Mouse (Mus musculus): ENCODE results near the gene Samd13. TPM values are rescaled to one million over a fixed set of nuclear protein-coding genes. Genes with fewer than 3 reads are reported as not detected.

Gene Samd13
- not detected in 2 replicates for total RNA-seq (2023)

DNA sequence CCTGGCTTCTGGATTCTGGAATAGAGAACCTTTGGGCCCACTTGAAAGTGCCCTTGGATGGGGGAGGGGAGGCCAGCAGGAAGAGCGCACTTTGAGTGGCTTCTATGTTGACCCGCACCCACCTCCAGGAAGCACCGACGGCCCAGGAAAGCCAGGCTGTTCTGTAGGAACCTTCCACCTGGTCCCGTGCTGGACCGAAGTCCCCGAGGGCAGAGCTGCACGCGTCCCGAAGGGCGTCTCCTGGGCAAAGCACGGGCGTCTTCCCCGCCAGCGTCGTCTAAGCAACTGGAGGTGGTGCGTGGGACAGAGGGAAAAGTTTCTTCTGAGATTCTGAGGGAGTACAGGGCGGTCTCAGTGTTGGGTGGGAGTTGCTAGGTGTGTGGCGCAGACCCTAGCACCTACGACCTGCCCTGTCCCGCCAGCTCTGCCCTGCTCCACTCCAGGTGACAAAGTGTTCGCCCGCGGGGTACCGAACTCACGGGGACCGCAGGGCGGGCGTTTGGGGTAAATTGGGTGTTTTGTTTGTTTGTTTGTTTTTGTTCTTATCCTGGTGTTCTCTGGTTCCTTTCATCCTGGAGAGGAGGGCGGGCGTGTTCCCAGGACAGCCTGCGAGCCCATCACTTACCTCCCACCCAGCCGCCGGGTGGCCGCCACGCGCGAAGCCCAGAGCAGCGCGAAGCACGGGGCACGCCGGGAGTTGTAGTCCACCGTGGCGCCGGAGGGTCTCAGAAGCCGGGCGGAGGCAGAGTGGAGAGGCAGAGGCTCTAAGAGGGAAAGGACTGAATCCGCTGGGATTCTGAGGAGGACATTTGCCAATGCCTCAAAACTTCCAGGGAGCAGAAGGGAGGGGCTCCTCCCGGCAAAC, at the start of gene Samd13:
Gene Samd13, minus strand, starts transcription at position 782 of the 865 bp plus-strand sequence.

GRCm38 (mm10) chr3:146651217-146651616, 34.2 kb downstream of the Samd13 start, which contains the start of gene 4930503B20Rik:
4930503B20Rik (minus strand) TSS chr3:146651317.

DNA sequence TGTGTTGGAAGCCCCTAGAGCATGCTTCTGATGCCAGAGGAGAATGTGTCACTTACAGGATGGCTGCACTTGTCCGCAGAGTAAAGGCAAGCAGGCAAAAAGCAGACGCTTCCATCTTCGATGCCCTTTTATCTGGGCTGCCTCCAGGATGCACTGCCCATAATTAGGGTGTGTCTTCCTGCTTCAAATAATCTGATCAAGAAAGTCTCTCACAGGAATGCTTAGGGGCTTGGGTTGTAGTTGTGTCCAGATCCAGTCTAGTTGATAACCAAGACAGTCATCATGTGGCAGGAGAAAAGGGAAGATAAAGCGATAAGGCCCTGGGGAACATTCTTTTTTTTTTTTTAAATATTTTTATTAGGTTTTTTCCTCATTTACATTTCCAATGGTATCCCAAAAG, 69.9 kb downstream of the Samd13 start, which contains the start of gene Dnase2b:
Gene Dnase2b, minus strand, starts transcription at position 101 of the 400 bp plus-strand sequence.

Other genes starting within 250 kb of the Samd13 start
- gene Ctbs, start 235.8 kb downstream of the Samd13 start, total RNA-seq (2023) = 22.2 and 23.3 TPM in 2 replicates
- gene Spata1, start 185.8 kb downstream of the Samd13 start, total RNA-seq (2023) = 4.6 TPM in 2 replicates
- gene Gng5, start 185.8 kb downstream of the Samd13 start, total RNA-seq (2023) = 217 and 298 TPM in 2 replicates
- 55.1 and 56.0 TPM in 2 replicates for gene Rpf1, start 164.2 kb downstream of the Samd13 start, total RNA-seq (2023)
- gene Uox, start 115.2 kb downstream of the Samd13 start, total RNA-seq (2023) = not detected in 2 replicates
- 0.19 TPM in 1 of 2 replicates, not detected in the other for gene Dnase2b, start 70.0 kb downstream of the Samd13 start, total RNA-seq (2023)
- gene 4930503B20Rik, start 34.3 kb downstream of the Samd13 start, total RNA-seq (2023) = not detected in 2 replicates
- gene Prkacb, start 127.4 kb upstream of the Samd13 start, total RNA-seq (2023) = 37.5 and 41.9 TPM in 2 replicates
- 0.20 and 1.1 TPM in 2 replicates for gene Ttll7, start 166.8 kb upstream of the Samd13 start, total RNA-seq (2023)

Data from neutrophil, adult 65 days (primary cell).